Mouse (Mus musculus) lung, postnatal 14 days (tissue): ENCODE measurements around the gene Acvrl1.
A peak's percentile ranks its signal among the peaks of the same experiment; 100 is the strongest.

ENCODE experiments used
- DNase-seq: peaks from one replicate; pipeline ENCODE4 v3.0.0; 2021

Gene Acvrl1

GRCm38 (mm10) chr15:101128181-101129089 is at the start of gene Acvrl1:
TSS of gene Acvrl1 (plus strand) at chr15:101128522.
- DNase-seq: peak; percentile 79

GRCm38 (mm10) chr15:101078731-101079156 is 49.6 kb upstream of the Acvrl1 start:
- peak; percentile 91 for DNase-seq

- DNase-seq: no peak
These were observed 48.2 kb upstream of the Acvrl1 start for GRCm38 (mm10) chr15:101080031-101080520.

- peak; percentile 27 for DNase-seq
These were observed 47.2 kb upstream of the Acvrl1 start for GRCm38 (mm10) chr15:101081035-101081548.

- DNase-seq: no peak
These were observed 46.1 kb upstream of the Acvrl1 start for GRCm38 (mm10) chr15:101082236-101082635.

- DNase-seq: no peak
These were observed 43.8 kb upstream of the Acvrl1 start for GRCm38 (mm10) chr15:101084499-101084898.

GRCm38 (mm10) chr15:101086451-101086850 is 41.9 kb upstream of the Acvrl1 start:
- DNase-seq: no peak

GRCm38 (mm10) chr15:101086956-101087355 is 41.4 kb upstream of the Acvrl1 start:
- peak; percentile 59 for DNase-seq

GRCm38 (mm10) chr15:101088291-101088690 is 40.0 kb upstream of the Acvrl1 start:
- no peak for DNase-seq

- DNase-seq: no peak
These were observed 36.8 kb upstream of the Acvrl1 start for GRCm38 (mm10) chr15:101091551-101091950.

- no peak for DNase-seq
These were observed 36.0 kb upstream of the Acvrl1 start for GRCm38 (mm10) chr15:101092121-101092828.

- DNase-seq: no peak
These were observed 35.3 kb upstream of the Acvrl1 start for GRCm38 (mm10) chr15:101092829-101093648.

GRCm38 (mm10) chr15:101093988-101094387 is 34.3 kb upstream of the Acvrl1 start:
- no peak for DNase-seq

GRCm38 (mm10) chr15:101094979-101095378 is 33.3 kb upstream of the Acvrl1 start:
- no peak for DNase-seq

GRCm38 (mm10) chr15:101095392-101095791 is 32.9 kb upstream of the Acvrl1 start:
- DNase-seq: no peak

- DNase-seq: no peak
These were observed 30.2 kb upstream of the Acvrl1 start for GRCm38 (mm10) chr15:101097985-101098651.

GRCm38 (mm10) chr15:101100996-101101395 is 27.3 kb upstream of the Acvrl1 start:
- DNase-seq: no peak

- DNase-seq: no peak
These were observed 24.6 kb upstream of the Acvrl1 start for GRCm38 (mm10) chr15:101103605-101104304.

GRCm38 (mm10) chr15:101105496-101105994 is 22.8 kb upstream of the Acvrl1 start:
- peak; percentile 91 for DNase-seq

GRCm38 (mm10) chr15:101106011-101106410 is 22.3 kb upstream of the Acvrl1 start:
- DNase-seq: no peak
